Mouse (Mus musculus) G1E (cell line): Measurements from ENCODE around the gene Kif23.

ENCODE experiments used
- CTCF ChIP-seq: IDR thresholded peaks from 2 replicates; pipeline ENCODE4 v1.5.1; 2012; ENCODE audit warnings: low read depth, low read length, inconsistent platforms, mixed read lengths
- TAL1 ChIP-seq: conservative IDR thresholded peaks from 2 replicates; pipeline ENCODE4 v1.6.1; 2012; ENCODE audit warnings: low read depth, low read length, inconsistent platforms, mixed read lengths

DNA sequence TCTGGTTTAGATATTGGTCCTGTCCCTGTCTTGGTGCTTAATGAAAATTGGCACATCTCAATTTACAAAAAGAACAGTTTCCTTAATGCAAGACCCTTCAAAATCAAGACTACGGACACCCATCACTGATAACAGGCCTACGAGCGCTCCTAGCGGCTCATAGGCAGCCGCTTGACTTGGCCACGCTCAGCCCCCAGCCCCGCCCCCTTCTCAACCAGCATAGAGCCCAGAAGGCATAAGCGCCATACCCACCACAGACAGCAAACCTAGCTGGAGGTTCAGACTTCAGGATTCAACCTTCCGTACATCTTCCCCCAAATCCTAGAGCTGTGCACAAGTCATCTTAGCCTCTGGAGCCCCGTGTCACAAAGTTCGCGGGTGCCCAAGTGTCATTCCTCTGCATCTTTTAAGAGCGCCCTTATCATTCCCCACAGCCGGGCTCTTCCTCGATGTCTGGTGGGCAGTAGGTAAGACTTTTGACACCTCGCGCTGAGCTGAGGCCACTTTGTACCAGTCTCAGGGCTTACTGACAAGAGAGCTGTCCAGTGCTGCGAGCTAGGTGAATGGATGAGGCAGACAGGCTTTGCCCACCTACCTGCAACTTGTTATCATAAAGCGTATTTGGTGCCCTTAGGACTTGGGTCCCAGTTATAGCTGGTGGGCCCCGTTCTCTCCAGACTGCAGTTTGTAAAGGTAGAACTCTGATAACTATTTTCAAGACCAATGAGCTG is 35.9 kb downstream of the Kif23 start:
- TF ChIP-seq CTCF (peak; percentile 46; the same call in 1 of the 2 replicates), TAL1 (no peak)
